Mouse (Mus musculus) heart, adult 2 months (tissue): ENCODE results near the gene Gm12184.

Experiments used
- CTCF ChIP-seq: fragments of 200-600 bp; IDR thresholded peaks from 2 replicates; pipeline ENCODE4 v1.8.1; 2022; ENCODE audit warnings: antibody characterized with exemption, mild to moderate bottlenecking, moderate library complexity
- EP300 ChIP-seq: fragments of 200-500 bp; IDR thresholded peaks from 2 replicates; pipeline ENCODE4 v1.6.1; 2011; ENCODE audit warnings: low read depth, low read length, control low read depth; ENCODE audit not compliant: insufficient read depth
- POLR2A ChIP-seq: fragments of 200-500 bp; IDR thresholded peaks from 2 replicates; pipeline ENCODE4 v1.6.1; 2011; ENCODE audit warnings: mild to moderate bottlenecking, low read depth, low read length, control low read depth; ENCODE audit not compliant: insufficient read depth

- no peak for TF ChIP-seq EP300
- no peak for TF ChIP-seq POLR2A
- TF ChIP-seq CTCF = no peak
Observed at GRCm38 (mm10) chr11:48804922-48805321, 21.5 kb downstream of the Gm12184 start.
